Mouse (Mus musculus) left cerebral cortex, adult 18-20 months (tissue): ENCODE results near the gene Ccer2. TPM values are rescaled to one million over a fixed set of nuclear protein-coding genes. Genes with fewer than 3 reads are reported as not detected.

Source experiments
- DNase-seq, 2 experiments: peaks; one replicate each; pipeline ENCODE4 v3.0.0; 2021 to 2022; ENCODE audit warnings: low spot score in 2 of 2, mixed read lengths in 1 of 2
- total RNA-seq, 2 experiments: library from RNA; stranded (reverse); gene quantifications; 2 replicates each; pipeline ENCODE4 v1.2.3; 2021

Ccer2 gene
- total RNA-seq, 2 experiments from 2014 or later: 1.1 to 2.9 TPM

- DNase-seq: no peak
Measured at GRCm38 (mm10) chr7:28789235-28789634, 33.3 kb downstream of the Ccer2 start.

GRCm38 (mm10) chr7:28790066-28790806 is 34.3 kb downstream of the Ccer2 start:
- DNase-seq: no peak

- DNase-seq: no peak
Measured at GRCm38 (mm10) chr7:28791706-28792105, 35.7 kb downstream of the Ccer2 start.

GRCm38 (mm10) chr7:28792391-28793185 is 36.6 kb downstream of the Ccer2 start:
- DNase-seq: no peak

GRCm38 (mm10) chr7:28793834-28794233 is 37.9 kb downstream of the Ccer2 start:
- DNase-seq: no peak

- no peak for DNase-seq
Measured at GRCm38 (mm10) chr7:28794496-28794895, 38.5 kb downstream of the Ccer2 start.

GRCm38 (mm10) chr7:28795832-28796231 is 39.9 kb downstream of the Ccer2 start:
- DNase-seq: no peak

- DNase-seq: peak; percentile 74 to 78
Measured at GRCm38 (mm10) chr7:28796562-28796975, 40.6 kb downstream of the Ccer2 start.

- no peak for DNase-seq
Measured at GRCm38 (mm10) chr7:28799994-28800393, 44.0 kb downstream of the Ccer2 start.

GRCm38 (mm10) chr7:28801451-28801850 is 45.5 kb downstream of the Ccer2 start:
- no peak for DNase-seq

- no peak for DNase-seq
Measured at GRCm38 (mm10) chr7:28801901-28802670, 46.1 kb downstream of the Ccer2 start.

- no peak for DNase-seq
Measured at GRCm38 (mm10) chr7:28802846-28803588, 47.0 kb downstream of the Ccer2 start.

GRCm38 (mm10) chr7:28803756-28804155 is 47.8 kb downstream of the Ccer2 start:
- no peak for DNase-seq

GRCm38 (mm10) chr7:28806869-28807268 is 50.9 kb downstream of the Ccer2 start:
- DNase-seq: no peak

- no peak for DNase-seq
Measured at GRCm38 (mm10) chr7:28807641-28808220, 51.8 kb downstream of the Ccer2 start.

GRCm38 (mm10) chr7:28808221-28808941 is 52.4 kb downstream of the Ccer2 start, which contains the start of gene Hnrnpl:
TSS of gene Hnrnpl (plus strand) at chr7:28808541.
- DNase-seq: peak in 1 of 2 experiments; percentile 47
